In the genomic region with DNA sequence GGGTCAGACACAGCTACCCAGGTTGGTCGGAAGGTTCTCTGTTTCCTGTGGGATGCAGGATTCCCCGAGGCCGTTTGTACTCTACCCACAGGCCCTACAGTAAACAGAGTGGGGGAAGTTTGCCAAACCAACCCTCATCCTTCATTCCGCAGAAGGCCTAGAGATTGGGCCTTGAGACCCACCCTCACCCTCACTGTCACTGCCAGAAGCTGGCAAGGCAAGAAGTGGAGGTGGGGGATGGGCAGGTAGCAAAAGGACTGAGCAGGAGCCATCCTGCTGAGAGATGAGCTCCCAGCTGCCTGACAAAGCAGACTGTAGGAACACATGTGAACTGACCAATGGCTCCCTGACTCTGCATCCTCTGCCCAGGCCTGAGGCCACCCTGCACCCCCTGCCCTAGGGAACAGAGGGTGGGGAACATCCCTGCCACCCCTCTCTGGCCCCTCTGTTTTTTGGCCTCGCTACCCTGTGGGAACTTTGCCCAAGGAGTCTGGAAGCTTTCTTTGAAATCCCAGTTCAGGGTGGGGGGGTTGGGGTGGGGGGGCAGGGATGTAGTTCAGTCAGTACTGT, we compare ENCODE assay signal across 17 mouse cellular contexts. TPM values are rescaled to one million over a fixed set of nuclear protein-coding genes. Genes with fewer than 3 reads are reported as not detected.
DNase-seq lines count a peak whose midpoint lies in the region; ATAC-seq lines count a peak whose summit lies in the region.
"Had no signal": no experiment of that assay in that cellular context is flagged by ENCODE, and none has a peak within 500 bp of the region (broad histone marks: within the 10 kb centered on the region; RNA-seq: fewer than 3 reads in every experiment).

No protein-coding gene starts in this region.

- 0 out of 2 replicates have a peak, but pooled peaks have one; percentile 18 for ATAC-seq in forebrain, embryonic 16.5 days

- H3K4me2 ChIP-seq in forebrain, embryonic 16.5 days (ENCODE audit: low read length): no peak overlapping the region
- H3K4me2 ChIP-seq: embryonic facial prominence, embryonic 15.5 days; heart, embryonic 11.5 days; limb, embryonic 15.5 days had no signal

- DNase-seq in cerebellum, postnatal 14 days: peak; percentile 28 to 55
- no peak for DNase-seq in cerebellum, adult 9-10 months
- DNase-seq in left cerebral cortex, postnatal 4 days: peak; percentile 72
- no peak for DNase-seq in left cerebral cortex, postnatal 36 days (ENCODE audit: low spot score in 2 of 2)
- DNase-seq in 3134 (ENCODE audit: extremely low read depth, insufficient read length, low spot score): peak; percentile 69
- no peak for DNase-seq in embryo, embryonic 9.5 days (ENCODE audit: extremely low spot score)
- no peak for DNase-seq in adipocyte (ENCODE audit: low spot score)
- DNase-seq: cerebellum, postnatal 36 days; gastrocnemius, postnatal 25 days; heart, postnatal 4 days; kidney, adult 8-10 months; lung, postnatal 14 days; right cerebral cortex, postnatal 25 days had no signal

- H3K4me1 ChIP-seq in forebrain, embryonic 16.5 days (replicated peaks; ENCODE audit: control insufficient read depth, insufficient read depth, low read length): peaks cover 12% of the 10 kb centered on the region

- H3K27me3 ChIP-seq in forebrain, embryonic 16.5 days (replicated peaks; ENCODE audit: control insufficient read depth, insufficient read depth, low read length): no peaks in the 10 kb centered on the region

- H3K4me3 ChIP-seq in forebrain, embryonic 16.5 days (replicated peaks; ENCODE audit: low read length): no peak overlapping the region
- H3K4me3 ChIP-seq: embryonic facial prominence, embryonic 15.5 days; limb, embryonic 15.5 days had no signal

- intact Hi-C loops in left cerebral cortex, postnatal 4 days (cut with DNase I): no loop called here
- intact Hi-C loops in left cerebral cortex, postnatal 36 days (cut with DNase I): no loop called here

- no peak overlapping the region for H3K9ac ChIP-seq in forebrain, embryonic 16.5 days (replicated peaks; ENCODE audit: low read depth, low read length)
- H3K9ac ChIP-seq: embryonic facial prominence, embryonic 15.5 days; limb, embryonic 15.5 days had no signal

- no peaks in the 10 kb centered on the region for H3K36me3 ChIP-seq in forebrain, embryonic 16.5 days (ENCODE audit: control insufficient read depth, insufficient read depth)
- H3K36me3 ChIP-seq: embryonic facial prominence, embryonic 15.5 days; limb, embryonic 15.5 days had no signal

- WGBS in forebrain, embryonic 16.5 days: 41% methylated on average over 5 of the region's 5 CpGs

- no peaks in the 10 kb centered on the region for H3K9me3 ChIP-seq in forebrain, embryonic 16.5 days (ENCODE audit: control insufficient read depth, low read length)
- H3K9me3 ChIP-seq: embryonic facial prominence, embryonic 15.5 days; limb, embryonic 15.5 days had no signal

- no peak overlapping the region for H3K27ac ChIP-seq in forebrain, embryonic 16.5 days (ENCODE audit: low read length)
- H3K27ac ChIP-seq: embryonic facial prominence, embryonic 15.5 days; limb, embryonic 15.5 days had no signal

RNA-seq across cellular contexts. Expression of a gene that starts 12.4 kb away (rescaled TPM):
- 10 to 100 TPM; 10.6 to 11.7 TPM for total RNA-seq in left cerebral cortex, postnatal 4 days (2021)
- 1 to 10 TPM; 4.7 to 5.6 TPM for total RNA-seq in left cerebral cortex, postnatal 36 days (2021)
- 5.9 and 7.4 TPM in 2 replicates for polyA plus RNA-seq in forebrain, embryonic 16.5 days (2015; fragmentation: Nextera tagmentation; extraction: Ambion mirVana)

Comparison
In these comparisons a context has a peak if more than half of its experiments do, and no peak if none do; other contexts are left out.
1. DNase-seq: peak in cerebellum, postnatal 14 days (2 of 2), left cerebral cortex, postnatal 4 days (single experiment) and 3134 (single experiment); none in cerebellum, adult 9-10 months (single experiment), left cerebral cortex, postnatal 36 days (0 of 2), embryo, embryonic 9.5 days (single experiment) and adipocyte (single experiment).